Mouse (Mus musculus): Measurements from ENCODE around the gene Slc9a9.

GRCm38 (mm10) chr9:94856093-94856492, 186.4 kb downstream of the Slc9a9 start:
- TF ChIP-seq CTCF (IDR thresholded peaks at IDR 0.05; ENCODE audit: control insufficient read depth, insufficient read depth, insufficient replicate concordance, low read depth, low read length) (no peak), POLR2A (IDR thresholded peaks at IDR 0.05; ENCODE audit: control insufficient read depth, low read depth, low read length) (no peak)
